Mouse (Mus musculus) Patski (cell line): ENCODE data around the gene Cfap61. TPM values are rescaled to one million over a fixed set of nuclear protein-coding genes. Genes with fewer than 3 reads are reported as not detected.
A peak's percentile ranks its signal among the peaks of the same experiment; 100 is the strongest.

ENCODE experiments used
- ATAC-seq: fragments of 100-300 bp; one replicate; pipeline ENCODE4 v1.8.0; 2021
- CTCF ChIA-PET: fragments of 350-600 bp; sonication (Branson Sonifier 250); formaldehyde crosslinking; loops from one replicate; lab custom pipeline; 2022; ENCODE audit warnings: inconsistent platforms; lab: Charles Lee
- POLR2A ChIA-PET: fragments of 350-600 bp; sonication (Branson Sonifier 250); formaldehyde crosslinking; loops from one replicate; lab custom pipeline; 2022; ENCODE audit warnings: antibody characterized with exemption, inconsistent platforms; lab: Charles Lee
- DNase-seq: peaks from one replicate; pipeline ENCODE4 v3.0.0-alpha.2; 2011; ENCODE audit warnings: low read depth, low spot score
- H3K27me3 ChIP-seq: fragments of 371-371 bp; one replicate; pipeline ENCODE4 v1.5.1; 2021
- CTCF ChIP-seq: fragments of 100-300 bp; IDR thresholded peaks from one replicate; pipeline ENCODE4 v1.5.1; 2021
- in situ Hi-C: fragments of 300-500 bp; cut with MboI; formaldehyde crosslinking; loops from 3 replicates; pipeline ENCODE4 v1.11.1; 2018; ENCODE audit warnings: low pct_unique_long_range_greater_than_20kb, mixed read lengths
- polyA plus RNA-seq: library from polyadenylated mRNA; unstranded; gene quantifications from one replicate; pipeline ENCODE4 v1.2.3, GENCODE M21; 2021

Cfap61 gene
- polyA plus RNA-seq, 1 experiment from 2014 or later = 0.64 TPM

GRCm38 (mm10) chr2:146183830-146184793 is 249.5 kb downstream of the Cfap61 start:
- in situ Hi-C loops = no loop called here
- POLR2A ChIA-PET = no interaction called here
- ATAC-seq (no peak), DNase-seq (no peak)
- H3K27me3 ChIP-seq = peaks cover 27% of the 10 kb centered on the region
- CTCF ChIA-PET = no interaction called here
- TF ChIP-seq CTCF = no peak

GRCm38 (mm10) chr2:146196126-146196525 is 261.5 kb downstream of the Cfap61 start:
- no peak for DNase-seq
- H3K27me3 ChIP-seq = peaks cover 12% of the 10 kb centered on the region
- ATAC-seq = no peak
- POLR2A ChIA-PET = no interaction called here
- TF ChIP-seq CTCF = no peak
- CTCF ChIA-PET = no interaction called here
- in situ Hi-C loops = no loop called here

GRCm38 (mm10) chr2:146197947-146198346 is 263.4 kb downstream of the Cfap61 start:
- TF ChIP-seq CTCF = no peak
- CTCF ChIA-PET = no interaction called here
- in situ Hi-C loops = no loop called here
- POLR2A ChIA-PET = no interaction called here
- peaks cover 17% of the 10 kb centered on the region for H3K27me3 ChIP-seq
- DNase-seq (no peak), ATAC-seq (no peak)

GRCm38 (mm10) chr2:146210968-146211367 is 276.4 kb downstream of the Cfap61 start:
- H3K27me3 ChIP-seq = peaks cover 8% of the 10 kb centered on the region
- ChIA-PET CTCF (no interaction called here), POLR2A (no interaction called here)
- ATAC-seq (no peak), DNase-seq (no peak)
- in situ Hi-C loops = loop anchor here (10.0 kb wide), 1 partner anchor 256 kb away; no protein-coding TSS in a partner anchor
- TF ChIP-seq CTCF = no peak

- in situ Hi-C loops = loop anchor here (10.0 kb wide), 1 partner anchor 260 kb away; no protein-coding TSS in a partner anchor
- H3K27me3 ChIP-seq = peaks cover 14% of the 10 kb centered on the region
- no peak for TF ChIP-seq CTCF
Measured at GRCm38 (mm10) chr2:146214715-146215114, 280.1 kb downstream of the Cfap61 start.

GRCm38 (mm10) chr2:146216111-146217064 is 281.8 kb downstream of the Cfap61 start:
- in situ Hi-C loops = loop anchor here (10.0 kb wide), 1 partner anchor 262 kb away; no protein-coding TSS in a partner anchor
- DNase-seq (no peak), ATAC-seq (no peak)
- TF ChIP-seq CTCF = no peak
- POLR2A ChIA-PET = no interaction called here
- H3K27me3 ChIP-seq = peaks cover 31% of the 10 kb centered on the region
- CTCF ChIA-PET = interaction anchor here (0.9 to 1.1 kb wide), 2 partner anchors 10 to 267 kb away, joined by 3 to 4 read pairs; no protein-coding TSS in a partner anchor

More at GRCm38 (mm10) chr2:146214715-146215114, 280.1 kb downstream of the Cfap61 start:
- ATAC-seq (peak; percentile 69), DNase-seq (no peak)
- CTCF ChIA-PET = interaction anchor here (0.5 kb wide), 1 partner anchor 390 kb away, joined by 3 read pairs; no protein-coding TSS in a partner anchor
- POLR2A ChIA-PET = no interaction called here

GRCm38 (mm10) chr2:146217227-146217980 is 282.8 kb downstream of the Cfap61 start:
- no peak for TF ChIP-seq CTCF
- no peak for ATAC-seq
- ChIA-PET CTCF (no interaction called here), POLR2A (no interaction called here)
- in situ Hi-C loops = loop anchor here (10.0 kb wide), 1 partner anchor 263 kb away; no protein-coding TSS in a partner anchor
- H3K27me3 ChIP-seq = peaks cover 33% of the 10 kb centered on the region
- DNase-seq = no peak

DNA sequence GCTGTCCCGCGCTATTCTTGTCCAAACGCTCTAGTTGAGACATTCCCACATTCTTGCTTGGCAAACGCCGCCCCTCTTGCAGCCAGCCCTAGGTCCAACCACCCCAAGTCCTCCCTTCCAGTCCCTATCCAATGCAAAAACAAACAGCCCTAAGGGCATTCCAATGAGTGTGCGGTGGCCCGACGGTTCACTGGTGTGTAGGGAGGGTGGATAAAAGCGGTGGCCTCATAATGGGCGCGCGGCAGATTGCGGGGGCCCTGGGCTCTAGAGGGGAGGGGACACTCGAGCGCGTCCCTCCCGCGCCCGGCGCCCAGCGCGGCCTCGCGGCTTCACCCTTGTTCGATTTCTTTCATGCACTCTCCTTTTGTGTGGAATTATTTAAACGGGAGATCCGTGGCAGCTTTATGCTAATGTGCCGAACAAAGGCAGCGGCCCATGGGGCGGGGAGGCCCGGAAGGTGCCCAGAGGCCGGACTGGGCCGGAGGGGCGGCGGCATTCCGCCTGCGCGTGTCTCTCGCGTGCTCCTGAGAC is 283.6 kb downstream of the Cfap61 start:
- peaks cover 33% of the 10 kb centered on the region for H3K27me3 ChIP-seq
- POLR2A ChIA-PET = no interaction called here
- CTCF ChIA-PET = no interaction called here
- DNase-seq = no peak
- no peak for TF ChIP-seq CTCF
- ATAC-seq = no peak
- in situ Hi-C loops = loop anchor here (10.0 kb wide), 1 partner anchor 263 kb away; no protein-coding TSS in a partner anchor

- POLR2A ChIA-PET = no interaction called here
- in situ Hi-C loops = loop anchor here (10.0 kb wide), 1 partner anchor 264 kb away; no protein-coding TSS in a partner anchor
- CTCF ChIA-PET = no interaction called here
- ATAC-seq = no peak
- H3K27me3 ChIP-seq = peaks cover 38% of the 10 kb centered on the region
- no peak for DNase-seq
- TF ChIP-seq CTCF = no peak
Measured at GRCm38 (mm10) chr2:146218881-146219535, 284.4 kb downstream of the Cfap61 start.
